In genomic region chr12:87443115-87443699, GRCm38 (mm10) we compare ENCODE assay signal across 7 mouse cellular contexts. TPM values are rescaled to one million over a fixed set of nuclear protein-coding genes. Genes with fewer than 3 reads are reported as not detected.
DNase-seq lines count a peak whose midpoint lies in the region; ATAC-seq and TF ChIP-seq lines count a peak whose summit lies in the region.

No protein-coding gene starts in this region.

- H3K4me3 ChIP-seq in testis, adult 2 months (ENCODE audit: control insufficient read depth, low read depth, low read length) = peak overlapping the region; percentile 99
- peak overlapping the region; percentile 73 for H3K4me3 ChIP-seq in embryonic facial prominence, embryonic 15.5 days (replicated peaks)
- H3K4me3 ChIP-seq in limb, embryonic 10.5 days = peak overlapping the region; percentile 86
- H3K4me3 ChIP-seq in neural tube, embryonic 15.5 days (replicated peaks) = peak overlapping the region; percentile 73

- H3K4me1 ChIP-seq in testis, adult 2 months (ENCODE audit: control insufficient read depth, insufficient read depth, low read length) = peaks cover 4% of the 10 kb centered on the region
- peaks cover 20% of the 10 kb centered on the region for H3K4me1 ChIP-seq in embryonic facial prominence, embryonic 15.5 days
- H3K4me1 ChIP-seq in limb, embryonic 10.5 days = peaks cover 17% of the 10 kb centered on the region
- H3K4me1 ChIP-seq in neural tube, embryonic 15.5 days = peaks cover 28% of the 10 kb centered on the region

- WGBS in embryonic facial prominence, embryonic 15.5 days = under 1% methylated on average over 33 of the region's 33 CpGs
- WGBS in limb, embryonic 10.5 days = under 1% methylated on average over 33 of the region's 33 CpGs
- under 1% methylated on average over 33 of the region's 33 CpGs for WGBS in neural tube, embryonic 15.5 days

- no peaks in the 10 kb centered on the region; the same call in none of the 2 replicates for H3K36me3 ChIP-seq in testis, adult 2 months (ENCODE audit: control insufficient read depth, insufficient read depth, low read length)
- peaks cover 35% of the 10 kb centered on the region for H3K36me3 ChIP-seq in embryonic facial prominence, embryonic 15.5 days
- peaks cover 62% of the 10 kb centered on the region for H3K36me3 ChIP-seq in limb, embryonic 10.5 days
- peaks cover 39% of the 10 kb centered on the region for H3K36me3 ChIP-seq in neural tube, embryonic 15.5 days

- H3K9me3 ChIP-seq in embryonic facial prominence, embryonic 15.5 days (replicated peaks) = no peaks in the 10 kb centered on the region
- no peaks in the 10 kb centered on the region for H3K9me3 ChIP-seq in limb, embryonic 10.5 days (replicated peaks)
- H3K9me3 ChIP-seq in neural tube, embryonic 15.5 days (replicated peaks) = no peaks in the 10 kb centered on the region

- H3K4me2 ChIP-seq in embryonic facial prominence, embryonic 15.5 days (replicated peaks) = peak overlapping the region; percentile 56
- peak overlapping the region; percentile 73 for H3K4me2 ChIP-seq in neural tube, embryonic 15.5 days

- peak overlapping the region; percentile 81 for H3K9ac ChIP-seq in embryonic facial prominence, embryonic 15.5 days
- peak overlapping the region; percentile 73 for H3K9ac ChIP-seq in neural tube, embryonic 15.5 days (replicated peaks)

- TF ChIP-seq CTCF in testis, adult 2 months (IDR thresholded peaks at IDR 0.05; ENCODE audit: control insufficient read depth, insufficient read depth, insufficient replicate concordance, low read depth, low read length) = no peak

- no peak for TF ChIP-seq POLR2A in testis, adult 2 months (IDR thresholded peaks at IDR 0.05; ENCODE audit: control insufficient read depth, low read depth, low read length)

- peak overlapping the region; percentile 97 for H3K27ac ChIP-seq in testis, adult 2 months (ENCODE audit: control insufficient read depth, insufficient read depth, low read depth, low read length)
- H3K27ac ChIP-seq in embryonic facial prominence, embryonic 15.5 days (replicated peaks) = peak overlapping the region; percentile 86
- H3K27ac ChIP-seq in limb, embryonic 10.5 days = peak overlapping the region; percentile 96
- peak overlapping the region; percentile 85 for H3K27ac ChIP-seq in neural tube, embryonic 15.5 days (replicated peaks)

- ATAC-seq in embryonic facial prominence, embryonic 15.5 days (ENCODE audit: insufficient number of reproducible peaks, low FRiP score, low TSS enrichment, low read depth) = peak; percentile 81
- ATAC-seq in neural tube, embryonic 15.5 days (ENCODE audit: low FRiP score) = peak; percentile 87

- no peak for DNase-seq in testis, postnatal 14 days (ENCODE audit: low spot score)
- no peak for DNase-seq in limb, embryonic 10.5 days (ENCODE audit: low spot score)
- no peak for DNase-seq in urinary bladder, postnatal 14 days (ENCODE audit: low spot score)
- no peak for DNase-seq in cerebellum, postnatal 4 days (ENCODE audit: low spot score in 2 of 2)

- no peaks in the 10 kb centered on the region for H3K27me3 ChIP-seq in testis, adult 2 months (ENCODE audit: control insufficient read depth, insufficient read depth, low read length)
- no peaks in the 10 kb centered on the region for H3K27me3 ChIP-seq in embryonic facial prominence, embryonic 15.5 days
- H3K27me3 ChIP-seq in limb, embryonic 10.5 days (ENCODE audit: low read depth, poor library complexity, severe bottlenecking) = no peaks in the 10 kb centered on the region
- H3K27me3 ChIP-seq in neural tube, embryonic 15.5 days (replicated peaks) = no peaks in the 10 kb centered on the region

RNA-seq across cellular contexts. Expression of gene Slirp, which starts 0.5 kb away (rescaled TPM):
- 38.2 and 41.0 TPM in 2 replicates for polyA plus RNA-seq in testis, adult 2 months (2012; rRNA removed)
- 276 and 281 TPM in 2 replicates for polyA plus RNA-seq in embryonic facial prominence, embryonic 15.5 days (2015; fragmentation: Nextera tagmentation; extraction: Ambion mirVana)
- polyA plus RNA-seq in limb, embryonic 10.5 days (2016; fragmentation: Nextera tagmentation; extraction: Ambion mirVana) = 329 and 335 TPM in 2 replicates
- 246 and 286 TPM in 2 replicates for polyA plus RNA-seq in neural tube, embryonic 15.5 days (2015; fragmentation: Nextera tagmentation; extraction: Ambion mirVana)

RNA-seq across cellular contexts. Expression of gene Alkbh1, which starts 0.6 kb away (rescaled TPM):
- polyA plus RNA-seq in testis, adult 2 months (2012; rRNA removed) = 12.8 and 15.0 TPM in 2 replicates
- polyA plus RNA-seq in embryonic facial prominence, embryonic 15.5 days (2015; fragmentation: Nextera tagmentation; extraction: Ambion mirVana) = 60.7 and 61.0 TPM in 2 replicates
- polyA plus RNA-seq in limb, embryonic 10.5 days (2016; fragmentation: Nextera tagmentation; extraction: Ambion mirVana) = 82.0 and 85.6 TPM in 2 replicates
- polyA plus RNA-seq in neural tube, embryonic 15.5 days (2015; fragmentation: Nextera tagmentation; extraction: Ambion mirVana) = 41.5 and 42.9 TPM in 2 replicates

RNA-seq across cellular contexts. Expression of gene Snw1, which starts 28.9 kb away (rescaled TPM):
- 15.9 and 16.4 TPM in 2 replicates for polyA plus RNA-seq in testis, adult 2 months (2012; rRNA removed)
- 113 and 121 TPM in 2 replicates for polyA plus RNA-seq in embryonic facial prominence, embryonic 15.5 days (2015; fragmentation: Nextera tagmentation; extraction: Ambion mirVana)
- polyA plus RNA-seq in limb, embryonic 10.5 days (2016; fragmentation: Nextera tagmentation; extraction: Ambion mirVana) = 147 and 153 TPM in 2 replicates
- polyA plus RNA-seq in neural tube, embryonic 15.5 days (2015; fragmentation: Nextera tagmentation; extraction: Ambion mirVana) = 96.2 and 107 TPM in 2 replicates

RNA-seq across cellular contexts. Expression of gene Gm5788, which starts 51.3 kb away (rescaled TPM):
- not detected in 2 replicates for polyA plus RNA-seq in testis, adult 2 months (2012; rRNA removed)
- polyA plus RNA-seq in embryonic facial prominence, embryonic 15.5 days (2015; fragmentation: Nextera tagmentation; extraction: Ambion mirVana) = not detected in 2 replicates
- not detected in 2 replicates for polyA plus RNA-seq in limb, embryonic 10.5 days (2016; fragmentation: Nextera tagmentation; extraction: Ambion mirVana)
- polyA plus RNA-seq in neural tube, embryonic 15.5 days (2015; fragmentation: Nextera tagmentation; extraction: Ambion mirVana) = not detected in 2 replicates

RNA-seq across cellular contexts. Expression of gene Sptlc2, which starts 55.1 kb away (rescaled TPM):
- 9.1 and 9.4 TPM in 2 replicates for polyA plus RNA-seq in testis, adult 2 months (2012; rRNA removed)
- 73.4 and 73.6 TPM in 2 replicates for polyA plus RNA-seq in embryonic facial prominence, embryonic 15.5 days (2015; fragmentation: Nextera tagmentation; extraction: Ambion mirVana)
- 48.2 and 57.4 TPM in 2 replicates for polyA plus RNA-seq in limb, embryonic 10.5 days (2016; fragmentation: Nextera tagmentation; extraction: Ambion mirVana)
- polyA plus RNA-seq in neural tube, embryonic 15.5 days (2015; fragmentation: Nextera tagmentation; extraction: Ambion mirVana) = 64.6 and 74.8 TPM in 2 replicates
